Mouse (Mus musculus): ENCODE results near the gene Erp29. TPM values are rescaled to one million over a fixed set of nuclear protein-coding genes. Genes with fewer than 3 reads are reported as not detected.

Gene Erp29
- polyA plus RNA-seq, 1 experiment from 2014 or later: 160 TPM

GRCm38 (mm10) chr5:121384757-121385460 is 67.4 kb downstream of the Erp29 start:
- peak overlapping the region; percentile 88 for H3K9ac ChIP-seq (replicated peaks)
- H3K36me3 ChIP-seq: peaks cover 33% of the 10 kb centered on the region
- H3K27me3 ChIP-seq: peaks cover 5% of the 10 kb centered on the region; the same call in 1 of the 2 replicates
- H3K4me3 ChIP-seq (replicated peaks): peak overlapping the region; percentile 89
- peaks cover 6% of the 10 kb centered on the region; the same call in 1 of the 2 replicates for H3K9me3 ChIP-seq
- peak; percentile 80 for ATAC-seq
- 2% methylated on average over 43 of the region's 47 CpGs for WGBS
- peak overlapping the region; percentile 69 for H3K4me2 ChIP-seq (replicated peaks)
- H3K4me1 ChIP-seq (replicated peaks): peaks cover 35% of the 10 kb centered on the region
- H3K27ac ChIP-seq: peak overlapping the region; percentile 89

DNA sequence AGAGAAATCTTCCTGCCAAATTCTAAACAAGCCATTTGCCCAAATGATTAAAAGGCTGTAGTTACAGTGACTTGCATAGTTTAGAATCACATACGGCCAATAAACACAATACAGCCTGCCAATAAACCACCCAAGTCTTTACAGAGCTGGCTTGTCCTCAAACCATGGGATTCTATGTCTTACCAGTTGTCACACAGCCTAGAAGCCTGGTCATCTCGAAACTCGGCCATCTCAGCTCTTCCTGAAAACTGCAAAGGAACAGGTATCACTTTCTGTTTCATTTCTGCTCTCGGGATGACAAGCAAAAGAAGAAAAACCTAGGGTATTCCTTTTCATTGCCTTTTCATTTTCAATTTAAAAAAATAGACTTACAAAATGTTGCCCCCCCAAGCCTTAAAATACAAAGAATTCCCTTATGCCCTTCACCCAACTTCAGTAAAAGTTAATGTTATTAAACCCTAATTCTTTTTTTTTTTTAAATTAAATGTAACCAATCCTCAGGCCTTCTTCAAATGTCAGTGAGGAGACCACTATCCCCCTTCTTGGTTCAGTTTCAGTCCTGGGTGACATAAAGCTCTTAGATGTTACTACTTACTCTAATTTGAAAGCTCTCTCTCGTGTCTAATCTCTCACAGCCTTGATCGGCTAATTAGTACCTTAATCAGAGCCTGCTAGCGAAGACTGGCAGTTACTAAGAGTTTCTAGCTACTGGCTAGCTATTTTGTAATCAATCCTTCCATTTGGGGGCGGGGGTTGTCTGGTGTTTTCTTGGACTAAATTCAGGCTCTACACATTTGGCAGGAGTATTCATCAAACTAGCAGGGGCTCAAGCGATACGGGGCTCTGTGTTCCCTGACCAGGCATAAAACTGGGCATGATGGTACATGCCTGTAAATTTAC is 68.2 kb downstream of the Erp29 start:
- 60% methylated on average over 10 of the region's 10 CpGs for WGBS
- H3K36me3 ChIP-seq: peaks cover 41% of the 10 kb centered on the region
- H3K27ac ChIP-seq: peak overlapping the region; percentile 89; the same call in 1 of the 2 replicates
- peak overlapping the region; percentile 88 for H3K9ac ChIP-seq (replicated peaks)
- H3K4me3 ChIP-seq (replicated peaks): peak overlapping the region; percentile 89
- ATAC-seq: no peak
- peaks cover 6% of the 10 kb centered on the region; the same call in 1 of the 2 replicates for H3K9me3 ChIP-seq
- H3K27me3 ChIP-seq: peaks cover 5% of the 10 kb centered on the region; the same call in 1 of the 2 replicates
- H3K4me1 ChIP-seq (replicated peaks): peaks cover 29% of the 10 kb centered on the region
- peak overlapping the region; percentile 69 for H3K4me2 ChIP-seq (replicated peaks)

DNA sequence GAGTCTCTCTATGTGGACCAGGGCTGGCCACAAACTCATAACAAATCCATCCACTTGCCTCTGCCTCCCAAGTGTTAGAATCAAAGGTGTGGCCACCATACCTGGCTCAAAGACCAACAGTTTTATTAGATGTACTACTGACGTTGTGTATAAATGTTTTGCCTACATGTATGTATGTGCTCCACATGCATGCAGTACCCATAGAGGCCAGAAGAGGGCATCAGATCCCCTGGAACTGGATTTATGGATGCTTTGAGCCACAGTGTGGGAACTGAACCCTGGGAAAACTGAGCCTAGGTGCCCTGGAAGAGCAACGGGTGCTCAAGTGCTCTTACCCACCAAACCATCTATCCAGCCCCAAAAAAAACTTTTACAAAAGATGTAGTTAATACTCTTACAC is 71.6 kb downstream of the Erp29 start:
- Histone ChIP-seq H3K4me3 (replicated peaks) (no peak overlapping the region), H3K36me3 (peaks cover 72% of the 10 kb centered on the region), H3K4me1 (replicated peaks) (peaks cover 27% of the 10 kb centered on the region), H3K27me3 (no peaks in the 10 kb centered on the region), H3K27ac (no peak overlapping the region), H3K9ac (replicated peaks) (no peak overlapping the region), H3K4me2 (replicated peaks) (no peak overlapping the region), H3K9me3 (peaks cover 6% of the 10 kb centered on the region; the same call in 1 of the 2 replicates)
- WGBS: 96% methylated on average over 2 of the region's 2 CpGs
- no peak for ATAC-seq

GRCm38 (mm10) chr5:121378678-121379256 is 73.5 kb downstream of the Erp29 start:
- Histone ChIP-seq H3K27ac (no peak overlapping the region), H3K4me3 (replicated peaks) (no peak overlapping the region), H3K4me1 (replicated peaks) (peaks cover 17% of the 10 kb centered on the region), H3K9me3 (peaks cover 6% of the 10 kb centered on the region; the same call in 1 of the 2 replicates), H3K4me2 (replicated peaks) (no peak overlapping the region), H3K9ac (replicated peaks) (no peak overlapping the region), H3K27me3 (no peaks in the 10 kb centered on the region), H3K36me3 (peaks cover 89% of the 10 kb centered on the region)
- no peak for ATAC-seq
- WGBS: 94% methylated on average over 13 of the region's 13 CpGs

Other genes with a start within 250 kb of the Erp29 start
- 416 and 429 TPM in 2 replicates for gene Rpl6, start 248.0 kb downstream of the Erp29 start, polyA plus RNA-seq (2015; fragmentation: Nextera tagmentation; extraction: Ambion mirVana)
- 16.8 and 18.0 TPM in 2 replicates for gene Hectd4, start 232.3 kb downstream of the Erp29 start, polyA plus RNA-seq (2015; fragmentation: Nextera tagmentation; extraction: Ambion mirVana)
- gene Trafd1, start 66.9 kb downstream of the Erp29 start, polyA plus RNA-seq (2015; fragmentation: Nextera tagmentation; extraction: Ambion mirVana): 149 and 150 TPM in 2 replicates
- 48.0 and 50.7 TPM in 2 replicates for gene Naa25, start 54.6 kb downstream of the Erp29 start, polyA plus RNA-seq (2015; fragmentation: Nextera tagmentation; extraction: Ambion mirVana)
- gene Tmem116, start 613 bp downstream of the Erp29 start, polyA plus RNA-seq (2015; fragmentation: Nextera tagmentation; extraction: Ambion mirVana): 1.2 and 1.6 TPM in 2 replicates
- gene Adam1b, start 50.9 kb upstream of the Erp29 start, polyA plus RNA-seq (2015; fragmentation: Nextera tagmentation; extraction: Ambion mirVana): not detected in 2 replicates
- gene Adam1a, start 93.0 kb upstream of the Erp29 start, polyA plus RNA-seq (2015; fragmentation: Nextera tagmentation; extraction: Ambion mirVana): 4.9 TPM in 2 replicates
- gene Gm42878, start 93.0 kb upstream of the Erp29 start, polyA plus RNA-seq (2015; fragmentation: Nextera tagmentation; extraction: Ambion mirVana): not detected in 2 replicates
- 55.5 and 60.5 TPM in 2 replicates for gene Mapkapk5, start 93.4 kb upstream of the Erp29 start, polyA plus RNA-seq (2015; fragmentation: Nextera tagmentation; extraction: Ambion mirVana)
- gene Aldh2, start 141.3 kb upstream of the Erp29 start, polyA plus RNA-seq (2015; fragmentation: Nextera tagmentation; extraction: Ambion mirVana): 91.9 and 92.3 TPM in 2 replicates
- 1.2 and 1.3 TPM in 2 replicates for gene Acad12, start 166.4 kb upstream of the Erp29 start, polyA plus RNA-seq (2015; fragmentation: Nextera tagmentation; extraction: Ambion mirVana)
- gene Acad10, start 208.0 kb upstream of the Erp29 start, polyA plus RNA-seq (2015; fragmentation: Nextera tagmentation; extraction: Ambion mirVana): 1.8 and 2.3 TPM in 2 replicates
- gene Brap, start 208.1 kb upstream of the Erp29 start, polyA plus RNA-seq (2015; fragmentation: Nextera tagmentation; extraction: Ambion mirVana): 42.7 and 44.9 TPM in 2 replicates

Data from midbrain, embryonic 13.5 days (tissue).